Mouse (Mus musculus) heart, adult 2 months (tissue): Measurements from ENCODE around the gene Tmem139.

Experiments
- CTCF ChIP-seq: fragments of 200-600 bp; IDR thresholded peaks from 2 replicates; pipeline ENCODE4 v1.8.1; 2022; ENCODE audit warnings: antibody characterized with exemption, mild to moderate bottlenecking, moderate library complexity
- EP300 ChIP-seq: fragments of 200-500 bp; IDR thresholded peaks from 2 replicates; pipeline ENCODE4 v1.6.1; 2011; ENCODE audit warnings: low read depth, low read length, control low read depth; ENCODE audit not compliant: insufficient read depth
- POLR2A ChIP-seq: fragments of 200-500 bp; IDR thresholded peaks from 2 replicates; pipeline ENCODE4 v1.6.1; 2011; ENCODE audit warnings: mild to moderate bottlenecking, low read depth, low read length, control low read depth; ENCODE audit not compliant: insufficient read depth

DNA sequence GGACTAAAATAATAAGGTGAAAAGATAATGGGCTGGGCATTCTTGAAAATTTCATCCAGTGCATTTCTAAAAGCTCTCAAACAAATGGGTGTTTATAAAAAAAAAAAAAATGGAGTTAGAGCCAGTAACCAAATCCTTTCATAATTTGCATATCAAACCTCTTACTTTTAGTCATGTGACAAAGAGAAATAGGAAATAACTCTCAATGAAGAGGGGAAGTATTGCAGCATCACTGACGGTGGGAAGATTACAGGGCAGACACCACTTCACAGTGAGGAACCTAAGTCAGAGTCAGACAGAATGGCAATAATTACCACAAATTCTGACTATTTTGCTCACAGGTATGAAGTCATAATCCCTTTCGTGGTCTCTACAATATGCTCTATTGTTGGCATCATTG is 46.7 kb upstream of the Tmem139 start, which contains the start of gene Tas2r144:
- TF ChIP-seq POLR2A (no peak), CTCF (no peak), EP300 (no peak)
